8 mouse cellular contexts compared by ENCODE assay signal in the genomic region with DNA sequence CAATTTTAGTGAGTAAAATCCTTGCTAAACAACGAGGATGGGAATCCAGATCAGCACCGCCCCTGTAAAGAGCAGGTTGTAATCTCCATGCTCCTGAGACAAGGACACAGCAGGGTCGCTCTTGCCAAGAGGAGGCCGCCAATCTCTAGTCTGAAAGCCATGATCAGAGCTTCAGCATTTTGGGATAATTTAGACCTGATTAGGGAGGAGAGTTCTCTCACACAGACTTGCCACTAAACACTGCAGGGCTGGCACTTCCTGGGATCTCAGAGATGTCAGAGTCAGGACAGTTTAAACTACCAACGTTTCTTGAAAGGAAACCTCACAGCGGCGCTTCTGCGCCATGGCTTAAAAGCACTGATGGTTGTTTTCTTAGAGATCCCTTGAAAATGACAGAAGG. TPM values are rescaled to one million over a fixed set of nuclear protein-coding genes. Genes with fewer than 3 reads are reported as not detected.
A peak's percentile ranks its signal among the peaks of the same experiment; 100 is the strongest.
DNase-seq lines count a peak whose midpoint lies in the region; ATAC-seq and TF ChIP-seq lines count a peak whose summit lies in the region.

No protein-coding gene starts in this region.

- no peak overlapping the region for H3K4me3 ChIP-seq in kidney, postnatal 0 days (replicated peaks; ENCODE audit: low read depth, low read length)
- no peak overlapping the region; the same call in 1 of the 2 replicates for H3K4me3 ChIP-seq in forebrain, embryonic 10.5 days
- H3K4me3 ChIP-seq in hindbrain, embryonic 14.5 days (replicated peaks; ENCODE audit: low read length), result no peak overlapping the region
- H3K4me3 ChIP-seq in midbrain, embryonic 15.5 days, result no peak overlapping the region

- H3K36me3 ChIP-seq in kidney, postnatal 0 days (ENCODE audit: insufficient read depth, low read length), result peaks cover 9% of the 10 kb centered on the region; the same call in 1 of the 2 replicates
- peaks cover 81% of the 10 kb centered on the region for H3K36me3 ChIP-seq in forebrain, embryonic 10.5 days (replicated peaks)
- H3K36me3 ChIP-seq in hindbrain, embryonic 14.5 days (replicated peaks; ENCODE audit: control insufficient read depth, insufficient read depth), result peaks cover 8% of the 10 kb centered on the region; the same call in 1 of the 2 replicates
- H3K36me3 ChIP-seq in midbrain, embryonic 15.5 days (replicated peaks), result no peaks in the 10 kb centered on the region

- WGBS in kidney, postnatal 0 days, result 62% methylated on average over 8 of the region's 8 CpGs
- 38% methylated on average over 8 of the region's 8 CpGs for WGBS in forebrain, embryonic 10.5 days
- 40% methylated on average over 8 of the region's 8 CpGs for WGBS in hindbrain, embryonic 14.5 days
- 22% methylated on average over 8 of the region's 8 CpGs for WGBS in midbrain, embryonic 15.5 days

- no peak for ATAC-seq in kidney, postnatal 0 days (replicated peaks; ENCODE audit: low FRiP score, low read depth)
- no peak for ATAC-seq in hindbrain, embryonic 14.5 days (ENCODE audit: low FRiP score)
- no peak for ATAC-seq in midbrain, embryonic 15.5 days (replicated peaks)

- H3K27me3 ChIP-seq in kidney, postnatal 0 days (ENCODE audit: insufficient read depth, low read length), result no peaks in the 10 kb centered on the region
- no peaks in the 10 kb centered on the region for H3K27me3 ChIP-seq in forebrain, embryonic 10.5 days (ENCODE audit: poor library complexity, severe bottlenecking)
- H3K27me3 ChIP-seq in hindbrain, embryonic 14.5 days (ENCODE audit: control insufficient read depth, insufficient read depth, low read length), result no peaks in the 10 kb centered on the region
- no peaks in the 10 kb centered on the region for H3K27me3 ChIP-seq in midbrain, embryonic 15.5 days (replicated peaks)

- no peak for DNase-seq in kidney, postnatal 0 days (ENCODE audit: low spot score)
- no peak for DNase-seq in kidney, postnatal 10 days
- no peak for DNase-seq in forebrain, embryonic 10.5 days (ENCODE audit: extremely low spot score, low spot score)
- no peak for DNase-seq in hindbrain, embryonic 14.5 days (ENCODE audit: low spot score)
- DNase-seq in gastrocnemius, adult 18-20 months (ENCODE audit: low spot score), result no peak
- no peak for DNase-seq in layer of hippocampus, postnatal 36 days
- no peak for DNase-seq in gastrocnemius, adult 8-10 months (ENCODE audit: low spot score in 2 of 2)

- H3K9ac ChIP-seq in kidney, postnatal 0 days (ENCODE audit: low read depth, low read length), result no peak overlapping the region
- peak overlapping the region; percentile 29 for H3K9ac ChIP-seq in hindbrain, embryonic 14.5 days
- H3K9ac ChIP-seq in midbrain, embryonic 15.5 days, result no peak overlapping the region

- TF ChIP-seq CTCF in kidney, postnatal 0 days (IDR thresholded peaks at IDR 0.05; ENCODE audit: low read depth), result no peak

- H3K4me1 ChIP-seq in kidney, postnatal 0 days (replicated peaks; ENCODE audit: insufficient read depth, low read length), result peaks cover 32% of the 10 kb centered on the region
- peaks cover 83% of the 10 kb centered on the region for H3K4me1 ChIP-seq in forebrain, embryonic 10.5 days
- H3K4me1 ChIP-seq in hindbrain, embryonic 14.5 days (replicated peaks; ENCODE audit: control insufficient read depth, insufficient read depth, low read length), result peaks cover 49% of the 10 kb centered on the region
- H3K4me1 ChIP-seq in midbrain, embryonic 15.5 days, result peaks cover 80% of the 10 kb centered on the region

- H3K4me2 ChIP-seq in kidney, postnatal 0 days (ENCODE audit: low read length), result no peak overlapping the region
- no peak overlapping the region for H3K4me2 ChIP-seq in hindbrain, embryonic 14.5 days (replicated peaks)
- H3K4me2 ChIP-seq in midbrain, embryonic 15.5 days, result no peak overlapping the region

- H3K27ac ChIP-seq in kidney, postnatal 0 days, result peak overlapping the region; percentile 83
- peak overlapping the region; percentile 74 for H3K27ac ChIP-seq in forebrain, embryonic 10.5 days
- peak overlapping the region; percentile 79 for H3K27ac ChIP-seq in hindbrain, embryonic 14.5 days
- H3K27ac ChIP-seq in midbrain, embryonic 15.5 days, result peak overlapping the region; percentile 81

- no peaks in the 10 kb centered on the region for H3K9me3 ChIP-seq in kidney, postnatal 0 days (replicated peaks; ENCODE audit: low read length)
- no peaks in the 10 kb centered on the region for H3K9me3 ChIP-seq in forebrain, embryonic 10.5 days
- no peaks in the 10 kb centered on the region for H3K9me3 ChIP-seq in hindbrain, embryonic 14.5 days (ENCODE audit: control insufficient read depth, low read length)
- H3K9me3 ChIP-seq in midbrain, embryonic 15.5 days, result no peaks in the 10 kb centered on the region

RNA-seq across cellular contexts. Expression of a gene that starts 32.4 kb away (rescaled TPM):
- polyA plus RNA-seq in kidney, postnatal 0 days (2015; fragmentation: Nextera tagmentation; extraction: Ambion mirVana), result 39.6 and 41.7 TPM in 2 replicates
- polyA plus RNA-seq in forebrain, embryonic 10.5 days (2016; fragmentation: Nextera tagmentation; extraction: Ambion mirVana), result 60.2 and 64.4 TPM in 2 replicates
- 55.4 and 63.4 TPM in 2 replicates for polyA plus RNA-seq in hindbrain, embryonic 14.5 days (2014; fragmentation: Nextera tagmentation; extraction: Ambion mirVana)
- 89.8 and 93.3 TPM in 2 replicates for polyA plus RNA-seq in midbrain, embryonic 15.5 days (2015; fragmentation: Nextera tagmentation; extraction: Ambion mirVana)
- 10 to 100 TPM; 16.4 to 17.2 TPM for total RNA-seq in gastrocnemius, adult 18-20 months (2021)
- 100 to 1,000 TPM; 162 to 181 TPM for total RNA-seq in layer of hippocampus, postnatal 36 days (2021)
- total RNA-seq in gastrocnemius, adult 8-10 months (2022), result 10 to 100 TPM; 11.4 to 14.4 (median 13.5) TPM
